In genomic region chr15:82917965-82918364, GRCm38 (mm10) we compare ENCODE assay signal across 10 mouse cellular contexts.
DNase-seq lines count a peak whose midpoint lies in the region; ATAC-seq and TF ChIP-seq lines count a peak whose summit lies in the region.
"Had no signal": no experiment of that assay in that cellular context is flagged by ENCODE, and none has a peak within 500 bp of the region (broad histone marks: within the 10 kb centered on the region; RNA-seq: fewer than 3 reads in every experiment).

No protein-coding gene starts in this region.

- H3K4me1 ChIP-seq in kidney, embryonic 16.5 days (ENCODE audit: insufficient read depth, low read length): peaks cover 36% of the 10 kb centered on the region
- H3K4me1 ChIP-seq in kidney, adult 2 months (ENCODE audit: control insufficient read depth, insufficient read depth, low read length): no peaks in the 10 kb centered on the region
- peaks cover 14% of the 10 kb centered on the region for H3K4me1 ChIP-seq in cortical plate, adult 2 months (ENCODE audit: control insufficient read depth, insufficient read depth, low read length)
- peaks cover 52% of the 10 kb centered on the region for H3K4me1 ChIP-seq in hindbrain, embryonic 12.5 days
- peaks cover 82% of the 10 kb centered on the region for H3K4me1 ChIP-seq in neural tube, embryonic 13.5 days (replicated peaks)

- H3K9me3 ChIP-seq in kidney, embryonic 16.5 days (ENCODE audit: low read length): no peaks in the 10 kb centered on the region
- H3K9me3 ChIP-seq in hindbrain, embryonic 12.5 days (replicated peaks): no peaks in the 10 kb centered on the region
- H3K9me3 ChIP-seq in neural tube, embryonic 13.5 days: no peaks in the 10 kb centered on the region

- no peak overlapping the region for H3K4me2 ChIP-seq in kidney, embryonic 16.5 days (replicated peaks; ENCODE audit: low read depth, low read length)
- peak overlapping the region; percentile 40 for H3K4me2 ChIP-seq in hindbrain, embryonic 12.5 days (replicated peaks)
- peak overlapping the region; percentile 46 for H3K4me2 ChIP-seq in neural tube, embryonic 13.5 days

- H3K27me3 ChIP-seq in kidney, embryonic 16.5 days (ENCODE audit: insufficient read depth, low read length): peaks cover 21% of the 10 kb centered on the region; the same call in 1 of the 2 replicates
- no peaks in the 10 kb centered on the region for H3K27me3 ChIP-seq in kidney, adult 2 months (replicated peaks; ENCODE audit: control insufficient read depth, insufficient read depth, low read length)
- peaks cover 45% of the 10 kb centered on the region for H3K27me3 ChIP-seq in hindbrain, embryonic 12.5 days
- H3K27me3 ChIP-seq in neural tube, embryonic 13.5 days: peaks cover 59% of the 10 kb centered on the region

- no peak for TF ChIP-seq POLR2A in kidney, adult 2 months (IDR thresholded peaks at IDR 0.05; ENCODE audit: low read depth, low read length)
- TF ChIP-seq POLR2A in cortical plate, adult 2 months (IDR thresholded peaks at IDR 0.05; ENCODE audit: extremely low read depth, insufficient read depth, low read length): no peak

- WGBS in kidney, embryonic 16.5 days: 63% methylated on average over 3 of the region's 3 CpGs
- 65% methylated on average over 3 of the region's 3 CpGs for WGBS in kidney, adult 2 months
- WGBS in hindbrain, embryonic 12.5 days: 72% methylated on average over 3 of the region's 3 CpGs
- WGBS in neural tube, embryonic 13.5 days: 58% methylated on average over 3 of the region's 3 CpGs

- H3K4me3 ChIP-seq in kidney, embryonic 16.5 days (ENCODE audit: low read length): no peak overlapping the region
- no peak overlapping the region for H3K4me3 ChIP-seq in kidney, adult 2 months (ENCODE audit: insufficient read depth, low read depth, low read length)
- no peak overlapping the region for H3K4me3 ChIP-seq in cortical plate, adult 2 months (ENCODE audit: insufficient read depth, low read length)
- no peak overlapping the region for H3K4me3 ChIP-seq in hindbrain, embryonic 12.5 days
- no peak overlapping the region for H3K4me3 ChIP-seq in neural tube, embryonic 13.5 days

- TF ChIP-seq CTCF in kidney, adult 2 months (conservative IDR thresholded peaks at IDR 0.05; ENCODE audit: insufficient read depth, insufficient read length, low read depth, low read length): no peak
- TF ChIP-seq CTCF in cortical plate, adult 2 months (IDR thresholded peaks at IDR 0.05; ENCODE audit: extremely low read depth, insufficient read depth, low read length): peak; percentile 11; the same call in 1 of the 2 replicates

- no peak for ATAC-seq in kidney, embryonic 16.5 days (ENCODE audit: low FRiP score, low TSS enrichment)
- no peak for ATAC-seq in hindbrain, embryonic 12.5 days (ENCODE audit: low FRiP score)
- no peak for ATAC-seq in neural tube, embryonic 13.5 days (ENCODE audit: low read depth)

- H3K27ac ChIP-seq in kidney, embryonic 16.5 days (ENCODE audit: low read length): 0 out of 2 replicates have a peak overlapping the region, but pooled peaks have one; percentile 1
- H3K27ac ChIP-seq in kidney, adult 2 months (ENCODE audit: insufficient read depth, low read depth, low read length): no peak overlapping the region
- H3K27ac ChIP-seq in cortical plate, adult 2 months (ENCODE audit: insufficient read depth, low read length): no peak overlapping the region
- peak overlapping the region; percentile 84 for H3K27ac ChIP-seq in hindbrain, embryonic 12.5 days
- peak overlapping the region; percentile 87 for H3K27ac ChIP-seq in neural tube, embryonic 13.5 days (replicated peaks)

- no peak for DNase-seq in kidney, adult 2 months
- DNase-seq in left cerebral cortex, adult 8-10 months (ENCODE audit: low spot score in 2 of 2): no peak
- DNase-seq in kidney, postnatal 36 days: no peak
- DNase-seq: heart, adult 11 months; liver; thymus, postnatal 4 days had no signal

- H3K9ac ChIP-seq in kidney, embryonic 16.5 days (replicated peaks; ENCODE audit: low read length): no peak overlapping the region
- H3K9ac ChIP-seq in hindbrain, embryonic 12.5 days: 0 out of 2 replicates have a peak overlapping the region, but pooled peaks have one; percentile 1
- H3K9ac ChIP-seq in neural tube, embryonic 13.5 days: peak overlapping the region; percentile 51

- H3K36me3 ChIP-seq in kidney, embryonic 16.5 days (ENCODE audit: insufficient read depth, low read length): no peaks in the 10 kb centered on the region
- H3K36me3 ChIP-seq in kidney, adult 2 months (ENCODE audit: control insufficient read depth, insufficient read depth, low read length): no peaks in the 10 kb centered on the region
- H3K36me3 ChIP-seq in hindbrain, embryonic 12.5 days: no peaks in the 10 kb centered on the region
- no peaks in the 10 kb centered on the region for H3K36me3 ChIP-seq in neural tube, embryonic 13.5 days

Comparison
In these comparisons a context has a peak if more than half of its experiments do, and no peak if none do; other contexts are left out.
1. H3K27ac ChIP-seq: peak in kidney, embryonic 16.5 days (single experiment), hindbrain, embryonic 12.5 days (single experiment) and neural tube, embryonic 13.5 days (single experiment); none in kidney, adult 2 months (single experiment) and cortical plate, adult 2 months (single experiment).